Mouse (Mus musculus) left cerebral cortex, postnatal 25 days (tissue): ENCODE data around the gene Amz1. TPM values are rescaled to one million over a fixed set of nuclear protein-coding genes. Genes with fewer than 3 reads are reported as not detected.

Experiments used
- DNase-seq, 2 experiments: peaks; one replicate each; pipeline ENCODE4 v3.0.0; 2022; ENCODE audit warnings: low spot score in 2 of 2, mixed read lengths in 1 of 2
- intact Hi-C: fragments of 180-260 bp; cut with DNase I; formaldehyde crosslinking; loops from one replicate; pipeline ENCODE4 v1.15.1; 2025
- total RNA-seq, 2 experiments: library from RNA; stranded (reverse); gene quantifications; 2 replicates each; pipeline ENCODE4 v1.2.3; 2021

The Amz1 gene
- total RNA-seq, 2 experiments from 2014 or later: 16.0 to 18.0 TPM

GRCm38 (mm10) chr5:140792233-140792632 lies 68.3 kb downstream of the Amz1 start:
- intact Hi-C loops: loop anchor here (5.0 kb wide), 1 partner anchor 35 kb away; no protein-coding TSS in a partner anchor

GRCm38 (mm10) chr5:140794753-140795152 lies 70.8 kb downstream of the Amz1 start:
- no peak for DNase-seq
- intact Hi-C loops: loop anchor here (5.0 kb wide), 1 partner anchor 33 kb away; no protein-coding TSS in a partner anchor

More at GRCm38 (mm10) chr5:140792233-140792632, 68.3 kb downstream of the Amz1 start:
- DNase-seq: no peak

GRCm38 (mm10) chr5:140795176-140795575 lies 71.2 kb downstream of the Amz1 start:
- no peak for DNase-seq
- intact Hi-C loops: no loop called here

- intact Hi-C loops: no loop called here
- DNase-seq: no peak
These were observed 72.1 kb downstream of the Amz1 start for GRCm38 (mm10) chr5:140796051-140796450.

- DNase-seq: no peak
- intact Hi-C loops: no loop called here
These were observed 74.2 kb downstream of the Amz1 start for GRCm38 (mm10) chr5:140798158-140798557.

GRCm38 (mm10) chr5:140798775-140799174 lies 74.8 kb downstream of the Amz1 start:
- intact Hi-C loops: no loop called here
- no peak for DNase-seq

- intact Hi-C loops: no loop called here
- no peak for DNase-seq
These were observed 75.3 kb downstream of the Amz1 start for GRCm38 (mm10) chr5:140799190-140799589.

- DNase-seq: no peak
- intact Hi-C loops: no loop called here
These were observed 76.5 kb downstream of the Amz1 start for GRCm38 (mm10) chr5:140800288-140800923.

- intact Hi-C loops: no loop called here
- no peak for DNase-seq
These were observed 77.9 kb downstream of the Amz1 start for GRCm38 (mm10) chr5:140801782-140802181.

GRCm38 (mm10) chr5:140806252-140806651 lies 82.3 kb downstream of the Amz1 start:
- intact Hi-C loops: no loop called here
- no peak for DNase-seq

GRCm38 (mm10) chr5:140806939-140807338 lies 83.0 kb downstream of the Amz1 start:
- DNase-seq: no peak
- intact Hi-C loops: no loop called here

Other genes starting within 250 kb of the Amz1 start
- 10 to 100 TPM; 17.0 to 17.3 TPM for gene Chst12, start 218.6 kb upstream of the Amz1 start, total RNA-seq
- gene Grifin, start 159.1 kb upstream of the Amz1 start, total RNA-seq: not detected
- gene Lfng, start 116.8 kb upstream of the Amz1 start, total RNA-seq: 10 to 100 TPM; 19.3 to 21.1 TPM
- 100 to 1,000 TPM; 272 to 289 TPM for gene Ttyh3, start 75.1 kb upstream of the Amz1 start, total RNA-seq
- gene Iqce, start 21.7 kb upstream of the Amz1 start, total RNA-seq: 10 to 100 TPM; 43.4 to 50.4 TPM
- gene Brat1, start 19.1 kb upstream of the Amz1 start, total RNA-seq: 10 to 100 TPM; 20.5 to 22.4 TPM
- gene Gna12, start 106.3 kb downstream of the Amz1 start, total RNA-seq: 10 to 100 TPM; 72.1 to 76.6 TPM